Mouse (Mus musculus) embryonic facial prominence, embryonic 12.5 days (tissue): ENCODE results near the gene Hoxa4. TPM values are rescaled to one million over a fixed set of nuclear protein-coding genes. Genes with fewer than 3 reads are reported as not detected.

Source experiments
- ATAC-seq: fragments of 200-750 bp; cut with Nextera tagmentation; 2 replicates; pipeline ENCODE4 v1.8.0; 2017; ENCODE audit not compliant: insufficient number of reproducible peaks, insufficient read depth, low FRiP score, low TSS enrichment
- H3K27ac ChIP-seq: fragments of 300-500 bp; sonication (generic); 2 replicates; pipeline ENCODE4 v1.5.1; 2016; ENCODE audit warnings: mild to moderate bottlenecking
- H3K27me3 ChIP-seq: fragments of 300-500 bp; sonication (generic); 2 replicates; pipeline ENCODE4 v1.6.1; 2016; ENCODE audit warnings: mild to moderate bottlenecking, moderate library complexity
- H3K36me3 ChIP-seq: fragments of 300-500 bp; sonication (generic); 2 replicates; pipeline ENCODE4 v1.6.1; 2016; ENCODE audit warnings: mild to moderate bottlenecking
- H3K4me1 ChIP-seq: fragments of 300-500 bp; sonication (generic); 2 replicates; pipeline ENCODE4 v1.6.1; 2016
- H3K4me2 ChIP-seq: fragments of 300-500 bp; sonication (generic); replicated peaks from 2 replicates; pipeline ENCODE4 v1.6.1; 2016; ENCODE audit warnings: mild to moderate bottlenecking, moderate library complexity
- H3K4me3 ChIP-seq: fragments of 300-500 bp; sonication (generic); 2 replicates; pipeline ENCODE4 v1.5.1; 2016; ENCODE audit warnings: mild to moderate bottlenecking
- H3K9ac ChIP-seq: fragments of 300-500 bp; sonication (generic); 2 replicates; pipeline ENCODE4 v1.6.1; 2016; ENCODE audit warnings: mild to moderate bottlenecking, moderate library complexity
- H3K9me3 ChIP-seq: fragments of 300-500 bp; sonication (generic); 2 replicates; pipeline ENCODE4 v1.6.1; 2016; ENCODE audit warnings: mild to moderate bottlenecking, moderate library complexity
- WGBS: fragments of 180-500 bp; shearing (Covaris S2); methylation state at CpG from one replicate; pipeline ENCODE4 v1.1.7; 2016; 5-methylcytosine and 5-hydroxymethylcytosine counted together
- polyA plus RNA-seq: library from polyadenylated mRNA; unstranded; fragments of >200 nt; fragmentation: Nextera tagmentation; extraction: Ambion mirVana; gene quantifications from 2 replicates; pipeline ENCODE4 v1.2.1, GENCODE M21; 2016

Gene Hoxa4
- polyA plus RNA-seq, 1 experiment from 2014 or later, result not detected

GRCm38 (mm10) chr6:52170898-52171223, 20.7 kb downstream of the Hoxa4 start:
- peaks cover 89% of the 10 kb centered on the region for H3K27me3 ChIP-seq
- H3K9ac ChIP-seq, result no peak overlapping the region
- peak overlapping the region; percentile 34 for H3K4me2 ChIP-seq

GRCm38 (mm10) chr6:52170166-52170897, 21.2 kb downstream of the Hoxa4 start:
- no peak overlapping the region for H3K9ac ChIP-seq
- peak overlapping the region; percentile 24; the same call in 1 of the 2 replicates for H3K27ac ChIP-seq
- peaks cover 88% of the 10 kb centered on the region for H3K27me3 ChIP-seq
- H3K36me3 ChIP-seq, result no peaks in the 10 kb centered on the region
- H3K9me3 ChIP-seq, result no peaks in the 10 kb centered on the region
- 2% methylated on average over 40 of the region's 40 CpGs for WGBS
- H3K4me1 ChIP-seq, result peaks cover 7% of the 10 kb centered on the region; the same call in 1 of the 2 replicates
- no peak for ATAC-seq
- peak overlapping the region; percentile 15 for H3K4me3 ChIP-seq
- peak overlapping the region; percentile 34 for H3K4me2 ChIP-seq

More at GRCm38 (mm10) chr6:52170898-52171223, 20.7 kb downstream of the Hoxa4 start:
- no peaks in the 10 kb centered on the region for H3K9me3 ChIP-seq
- no peaks in the 10 kb centered on the region for H3K36me3 ChIP-seq
- no peak for ATAC-seq
- WGBS, result 5% methylated on average over 5 of the region's 5 CpGs
- 0 out of 2 replicates have a peak overlapping the region, but pooled peaks have one; percentile 15 for H3K4me3 ChIP-seq
- peak overlapping the region; percentile 24; the same call in 1 of the 2 replicates for H3K27ac ChIP-seq
- H3K4me1 ChIP-seq, result peaks cover 7% of the 10 kb centered on the region; the same call in 1 of the 2 replicates

- Histone ChIP-seq H3K4me1 (peaks cover 7% of the 10 kb centered on the region; the same call in 1 of the 2 replicates), H3K9me3 (no peaks in the 10 kb centered on the region), H3K27me3 (peaks cover 88% of the 10 kb centered on the region), H3K27ac (no peak overlapping the region), H3K36me3 (no peaks in the 10 kb centered on the region), H3K9ac (no peak overlapping the region), H3K4me3 (peak overlapping the region; percentile 15), H3K4me2 (peak overlapping the region; percentile 34)
- ATAC-seq, result 0 out of 2 replicates have a peak, but pooled peaks have one; percentile 41
- 6% methylated on average over 16 of the region's 16 CpGs for WGBS
Observed at GRCm38 (mm10) chr6:52169499-52170165, 21.9 kb downstream of the Hoxa4 start.

GRCm38 (mm10) chr6:52168191-52169055, 23.1 kb downstream of the Hoxa4 start:
- no peak for ATAC-seq
- H3K9ac ChIP-seq, result peak overlapping the region; percentile 38
- 1% methylated on average over 42 of the region's 42 CpGs for WGBS
- no peaks in the 10 kb centered on the region for H3K36me3 ChIP-seq
- H3K4me1 ChIP-seq, result peaks cover 7% of the 10 kb centered on the region; the same call in 1 of the 2 replicates
- no peaks in the 10 kb centered on the region for H3K9me3 ChIP-seq
- H3K27me3 ChIP-seq, result peaks cover 91% of the 10 kb centered on the region
- H3K4me3 ChIP-seq, result peak overlapping the region; percentile 36
- peak overlapping the region; percentile 39 for H3K4me2 ChIP-seq
- H3K27ac ChIP-seq, result peak overlapping the region; percentile 75

GRCm38 (mm10) chr6:52167736-52168161, 23.8 kb downstream of the Hoxa4 start:
- H3K9ac ChIP-seq, result peak overlapping the region; percentile 38
- H3K36me3 ChIP-seq, result no peaks in the 10 kb centered on the region
- WGBS, result under 1% methylated on average over 14 of the region's 14 CpGs
- H3K4me2 ChIP-seq, result peak overlapping the region; percentile 39
- peaks cover 91% of the 10 kb centered on the region for H3K27me3 ChIP-seq
- ATAC-seq, result no peak
- peaks cover 6% of the 10 kb centered on the region; the same call in 1 of the 2 replicates for H3K4me1 ChIP-seq
- H3K9me3 ChIP-seq, result no peaks in the 10 kb centered on the region
- peak overlapping the region; percentile 36 for H3K4me3 ChIP-seq
- H3K27ac ChIP-seq, result peak overlapping the region; percentile 75

- Histone ChIP-seq H3K36me3 (no peaks in the 10 kb centered on the region), H3K4me3 (peak overlapping the region; percentile 36), H3K9ac (peak overlapping the region; percentile 38; the same call in 1 of the 2 replicates), H3K27me3 (peaks cover 87% of the 10 kb centered on the region), H3K9me3 (no peaks in the 10 kb centered on the region), H3K27ac (peak overlapping the region; percentile 75), H3K4me2 (peak overlapping the region; percentile 39; the same call in 1 of the 2 replicates), H3K4me1 (0 out of 2 replicates have a peak, but pooled peaks cover 2% of the 10 kb centered on the region)
- ATAC-seq, result no peak
- 6% methylated on average over 1 of the region's 1 CpGs for WGBS
Observed at GRCm38 (mm10) chr6:52167176-52167575, 24.4 kb downstream of the Hoxa4 start.

GRCm38 (mm10) chr6:52166431-52167077, 25.0 kb downstream of the Hoxa4 start:
- no peak for ATAC-seq
- WGBS, result 2% methylated on average over 4 of the region's 4 CpGs
- Histone ChIP-seq H3K4me2 (peak overlapping the region; percentile 39; the same call in 1 of the 2 replicates), H3K27me3 (peaks cover 86% of the 10 kb centered on the region), H3K9ac (peak overlapping the region; percentile 38), H3K27ac (peak overlapping the region; percentile 75), H3K9me3 (no peaks in the 10 kb centered on the region), H3K36me3 (no peaks in the 10 kb centered on the region), H3K4me1 (0 out of 2 replicates have a peak, but pooled peaks cover 2% of the 10 kb centered on the region), H3K4me3 (peak overlapping the region; percentile 36)

GRCm38 (mm10) chr6:52165441-52166370, 25.8 kb downstream of the Hoxa4 start:
- H3K27me3 ChIP-seq, result peaks cover 84% of the 10 kb centered on the region
- H3K9me3 ChIP-seq, result no peaks in the 10 kb centered on the region
- peak overlapping the region; percentile 69 for H3K27ac ChIP-seq
- ATAC-seq, result no peak
- peak overlapping the region; percentile 39 for H3K4me2 ChIP-seq
- H3K36me3 ChIP-seq, result no peaks in the 10 kb centered on the region
- peak overlapping the region; percentile 16 for H3K9ac ChIP-seq
- H3K4me3 ChIP-seq, result peak overlapping the region; percentile 36
- H3K4me1 ChIP-seq, result no peaks in the 10 kb centered on the region
- under 1% methylated on average over 28 of the region's 28 CpGs for WGBS

- H3K9ac ChIP-seq, result peak within 1 kb of the TSS; percentile 53
- peak within 1 kb of the TSS; percentile 39 for H3K4me2 ChIP-seq
- peak within 1 kb of the TSS; percentile 36 for H3K4me3 ChIP-seq
- ATAC-seq, result no peak
- no peaks in the 10 kb centered on the region for H3K9me3 ChIP-seq
- WGBS, result 1% methylated on average over 25 of the region's 25 CpGs
- no peaks in the 10 kb centered on the region for H3K36me3 ChIP-seq
- peaks cover 84% of the 10 kb centered on the region for H3K27me3 ChIP-seq
- H3K27ac ChIP-seq, result peak within 1 kb of the TSS; percentile 86
- H3K4me1 ChIP-seq, result no peaks in the 10 kb centered on the region
Observed at GRCm38 (mm10) chr6:52164626-52165440, 26.7 kb downstream of the Hoxa4 start, which contains the start of gene Hoxa2. Gene Hoxa2, minus strand, starts transcription at chr6:52164831.
